Mouse (Mus musculus) right cerebral cortex, postnatal 4 days (tissue): ENCODE data around the gene Slco3a1.

Source experiments
- DNase-seq: peaks from one replicate; pipeline ENCODE4 v3.0.0-alpha.2; 2022

Gene Slco3a1

DNA sequence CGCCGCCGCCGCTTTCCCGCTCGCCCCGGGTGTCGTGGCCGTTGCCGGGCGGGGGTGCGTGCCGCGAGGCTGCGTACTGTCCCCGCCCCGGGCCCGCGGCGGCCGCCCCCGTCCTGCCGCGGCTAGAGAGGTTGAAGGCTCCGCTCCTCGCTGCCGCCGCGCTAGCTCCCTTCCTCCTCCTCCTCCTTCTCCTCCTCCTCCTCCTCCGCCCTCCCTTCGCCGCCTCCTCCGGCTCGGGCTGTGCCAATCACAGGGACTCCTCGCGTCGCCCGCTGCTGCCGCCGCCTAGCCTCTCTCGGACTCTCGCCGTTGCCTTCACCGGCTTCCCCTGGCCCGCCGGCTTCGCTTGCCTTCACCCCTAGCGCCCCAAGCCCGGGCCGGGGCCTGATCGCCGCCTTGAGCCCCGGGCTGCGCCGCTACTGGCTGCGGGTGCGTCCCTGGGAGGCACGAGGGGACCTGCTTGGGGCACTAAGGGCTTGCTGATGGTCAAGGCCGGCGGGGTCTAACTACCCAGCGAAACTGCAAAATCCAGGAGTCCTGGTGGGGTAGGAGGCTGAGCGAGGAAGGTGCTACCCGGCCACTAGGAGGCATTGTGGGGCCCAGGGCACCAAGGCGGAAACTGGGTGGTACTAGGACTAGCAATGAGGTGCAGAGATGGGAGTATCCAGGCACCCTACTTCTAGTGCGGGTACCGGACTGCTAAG, at the start of gene Slco3a1:
Gene Slco3a1 (minus strand): TSS at position 173 of the 704 bp plus-strand sequence.
- peak; percentile 72 for DNase-seq

DNA sequence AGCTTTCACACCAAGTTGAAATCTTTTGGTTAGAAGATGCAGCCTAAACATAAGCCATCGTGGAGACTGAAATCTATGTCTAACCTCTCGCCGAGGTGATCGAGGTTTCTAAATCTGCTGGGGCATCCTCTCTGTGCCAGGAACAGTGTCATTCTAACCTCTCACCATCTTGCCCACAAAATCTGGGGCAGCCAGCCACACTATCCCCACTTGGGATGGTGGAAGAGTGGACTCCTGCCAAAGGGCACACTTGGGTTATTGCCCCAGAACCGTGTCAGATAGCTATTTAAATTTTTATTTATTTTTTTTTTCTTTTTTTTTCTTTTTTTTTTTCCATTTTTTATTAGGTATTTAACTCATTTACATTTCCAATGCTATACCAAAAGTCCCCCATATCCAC, 46.4 kb upstream of the Slco3a1 start:
- DNase-seq, result no peak

DNA sequence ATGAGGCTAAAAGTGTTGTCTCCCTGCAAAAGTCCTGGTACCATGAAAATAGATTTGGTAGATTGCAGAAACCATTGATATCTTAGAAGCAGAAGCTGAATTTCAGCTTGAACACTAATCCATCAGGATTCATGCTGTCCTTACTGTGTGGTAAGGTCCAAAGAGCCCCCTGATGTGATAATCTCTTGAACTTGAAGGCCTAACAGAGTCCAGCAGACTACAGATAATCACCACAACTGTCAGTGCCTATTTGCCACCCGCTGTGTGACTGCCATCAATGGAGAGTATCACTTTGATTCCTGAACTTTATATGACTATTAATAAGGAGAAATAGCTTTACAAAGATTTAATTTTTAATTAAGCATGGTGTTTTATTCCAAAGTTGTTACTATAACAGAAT, 24.8 kb upstream of the Slco3a1 start:
- DNase-seq, result no peak

DNA sequence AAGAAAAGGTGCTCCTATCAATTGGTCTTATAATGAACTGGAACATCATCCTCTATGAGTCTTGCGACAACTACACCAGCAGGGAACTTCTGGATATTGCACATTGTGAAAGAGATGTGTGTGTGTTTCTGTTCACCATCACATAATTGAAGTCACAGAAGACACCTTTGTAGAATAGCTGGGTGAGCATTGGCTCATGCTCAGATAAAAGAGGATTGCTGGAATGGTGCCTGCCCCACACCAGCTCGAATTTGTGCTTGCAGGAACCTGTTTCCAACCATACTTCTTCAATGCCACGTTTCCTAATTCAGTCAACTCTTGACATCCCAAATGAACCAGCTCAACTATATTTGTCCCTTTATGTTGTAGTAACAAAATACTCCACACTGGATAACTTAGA, 21.1 kb upstream of the Slco3a1 start:
- DNase-seq, result no peak

DNA sequence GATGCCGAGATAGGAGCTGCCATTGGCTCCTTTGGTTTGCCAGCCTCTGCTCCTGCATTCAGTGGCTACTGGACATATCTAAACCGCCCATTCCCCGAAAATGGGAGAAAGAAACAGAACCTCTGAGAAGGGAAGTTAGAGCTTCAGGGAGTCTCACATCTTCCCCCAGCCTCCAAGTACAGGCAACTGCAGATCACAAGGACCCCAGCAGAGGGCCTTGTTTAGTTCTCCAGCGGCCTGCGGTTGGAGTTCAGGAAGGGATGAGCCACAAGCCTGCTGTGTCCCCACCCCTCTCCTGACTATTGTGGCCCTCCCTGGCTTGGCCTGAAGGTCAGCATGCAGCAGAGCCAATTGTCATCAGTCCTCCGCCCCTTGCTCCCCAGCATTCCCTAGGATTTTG, 836 bp upstream of the Slco3a1 start:
- DNase-seq, result peak; percentile 70

DNA sequence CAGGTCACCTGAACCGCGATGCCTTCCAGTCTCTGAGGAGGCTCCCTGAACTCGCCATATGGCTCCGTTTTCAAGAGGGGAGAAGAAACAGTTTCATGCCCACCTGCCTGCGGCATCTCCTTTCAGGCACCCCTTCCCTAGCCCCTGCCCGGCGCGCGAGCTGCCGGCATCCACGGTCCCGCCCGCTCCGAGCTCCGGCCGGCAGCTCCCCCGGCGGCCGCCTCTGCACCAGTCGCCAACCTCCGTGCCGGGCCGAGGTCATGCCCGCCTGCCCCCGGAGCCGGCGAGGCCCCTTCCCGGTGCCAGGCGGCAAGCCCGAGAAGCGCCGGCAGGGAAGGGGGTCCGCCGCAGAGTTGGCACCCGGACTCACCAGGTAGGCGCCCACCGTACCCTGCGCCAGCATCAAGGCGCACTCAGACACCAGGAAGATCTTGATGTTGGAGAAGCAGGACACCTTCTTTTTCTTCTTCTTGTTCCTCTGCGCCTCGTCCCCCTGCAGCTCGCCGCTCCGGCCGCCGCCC, 479 bp downstream of the Slco3a1 start:
- DNase-seq, result peak; percentile 56

DNA sequence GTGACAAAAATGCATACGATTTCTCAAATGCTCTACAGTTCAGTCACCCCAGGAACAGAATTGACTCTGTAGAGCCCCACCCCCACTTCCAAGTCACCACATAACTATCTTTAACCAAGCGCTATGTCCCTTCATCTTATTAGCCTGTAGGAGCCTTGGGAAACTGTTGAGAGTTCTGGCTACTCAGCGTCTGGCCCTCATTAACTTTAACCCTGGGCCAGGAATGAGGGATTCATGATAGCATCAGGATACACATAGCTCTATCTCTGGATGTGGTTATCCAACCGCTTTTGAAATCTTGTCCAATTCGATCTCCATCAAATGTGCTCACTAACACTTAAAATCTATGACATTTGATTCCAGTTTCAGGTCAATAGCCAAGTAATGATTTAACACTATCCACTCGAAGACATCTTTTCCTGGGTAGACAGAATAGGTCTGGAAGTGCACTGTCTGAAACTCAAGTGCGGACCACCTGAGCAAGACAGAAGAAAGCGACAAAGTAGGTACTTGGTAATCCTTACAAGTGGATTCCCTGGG, 1.4 kb downstream of the Slco3a1 start:
- DNase-seq, result no peak

DNA sequence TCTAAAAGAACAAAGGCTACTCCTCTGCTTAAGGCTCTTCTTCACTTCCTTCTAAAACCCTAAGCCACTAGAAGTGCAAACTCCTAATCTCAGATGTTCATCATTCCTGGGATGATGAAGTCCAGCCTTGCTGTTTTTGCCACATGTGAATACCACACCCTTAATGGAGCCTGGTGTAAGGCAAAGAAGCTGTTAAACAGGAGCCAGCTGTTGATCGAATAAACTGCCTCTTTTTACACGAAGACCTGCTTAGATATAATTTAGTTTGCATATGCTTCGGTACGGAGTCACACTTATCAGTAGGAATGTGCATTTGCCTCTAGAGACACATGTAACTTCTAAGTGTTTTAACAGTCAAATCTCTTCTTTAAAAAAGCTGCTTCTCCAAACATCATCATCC, 2.0 kb downstream of the Slco3a1 start:
- DNase-seq, result no peak

DNA sequence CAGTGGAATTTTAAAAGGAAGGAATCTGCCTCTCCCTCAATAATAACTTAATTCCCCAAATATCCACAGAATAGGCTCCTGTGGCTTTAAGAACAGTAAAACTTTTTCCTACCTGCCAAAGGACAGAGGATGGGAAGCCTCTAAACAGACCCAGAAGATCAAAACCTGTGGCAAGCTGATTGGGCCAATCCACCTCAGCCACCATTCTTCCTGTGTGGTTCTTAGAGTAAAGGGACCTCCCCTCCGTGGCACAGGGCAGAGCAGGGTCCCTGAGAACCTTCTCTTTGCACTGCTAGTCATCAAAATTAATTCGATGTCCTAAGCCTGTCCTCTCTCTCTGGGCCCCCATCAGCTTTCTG, 2.6 kb downstream of the Slco3a1 start:
- DNase-seq, result no peak

DNA sequence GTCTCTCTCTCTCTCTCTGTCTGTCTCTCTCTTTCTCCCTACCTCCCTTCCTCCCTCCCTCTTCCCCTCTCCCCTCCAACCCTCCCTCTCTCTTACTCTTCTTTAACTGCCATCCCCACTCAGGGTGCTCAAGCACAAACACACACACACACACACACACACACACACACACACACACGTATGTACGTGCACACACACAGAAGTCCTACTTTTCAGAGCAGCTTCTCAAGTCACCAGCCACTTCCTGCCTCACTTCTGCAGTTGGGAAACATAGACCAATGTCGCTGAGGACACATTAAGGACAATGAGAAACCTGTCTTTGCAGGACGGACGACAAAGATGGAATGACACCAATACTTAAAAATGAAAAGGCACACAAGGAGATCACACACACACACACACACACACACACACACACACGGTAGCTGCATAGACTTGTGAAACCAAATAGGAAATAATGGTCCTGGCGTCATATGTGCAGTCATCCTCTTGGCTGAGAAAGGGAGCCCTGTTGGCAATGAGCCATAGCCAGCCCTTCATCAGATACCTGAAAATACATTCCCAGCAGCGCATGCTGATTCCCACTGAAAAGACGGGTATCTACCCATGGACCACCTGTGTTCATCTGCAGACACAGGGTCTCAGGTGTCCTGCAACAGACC, 3.1 kb downstream of the Slco3a1 start:
- peak; percentile 18 for DNase-seq

DNA sequence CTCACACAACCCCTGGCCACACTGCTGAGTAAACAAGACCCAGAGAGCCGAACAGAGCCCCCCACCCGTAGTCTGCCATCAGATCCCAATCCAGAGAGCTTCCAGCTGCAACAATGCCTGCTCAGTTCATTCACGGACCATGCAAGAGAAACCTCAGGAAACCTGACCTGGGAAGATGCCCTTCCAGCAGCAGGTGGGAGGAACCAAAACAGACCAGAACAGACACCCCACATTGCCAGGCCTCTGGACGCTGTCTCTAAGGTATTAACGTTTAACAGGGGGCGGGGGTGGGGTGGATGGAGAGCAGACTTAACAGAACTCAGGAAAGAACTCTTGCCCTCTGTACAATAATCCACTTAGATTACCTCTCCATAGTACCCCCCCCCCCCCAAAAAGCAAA, 4.9 kb downstream of the Slco3a1 start:
- no peak for DNase-seq

DNA sequence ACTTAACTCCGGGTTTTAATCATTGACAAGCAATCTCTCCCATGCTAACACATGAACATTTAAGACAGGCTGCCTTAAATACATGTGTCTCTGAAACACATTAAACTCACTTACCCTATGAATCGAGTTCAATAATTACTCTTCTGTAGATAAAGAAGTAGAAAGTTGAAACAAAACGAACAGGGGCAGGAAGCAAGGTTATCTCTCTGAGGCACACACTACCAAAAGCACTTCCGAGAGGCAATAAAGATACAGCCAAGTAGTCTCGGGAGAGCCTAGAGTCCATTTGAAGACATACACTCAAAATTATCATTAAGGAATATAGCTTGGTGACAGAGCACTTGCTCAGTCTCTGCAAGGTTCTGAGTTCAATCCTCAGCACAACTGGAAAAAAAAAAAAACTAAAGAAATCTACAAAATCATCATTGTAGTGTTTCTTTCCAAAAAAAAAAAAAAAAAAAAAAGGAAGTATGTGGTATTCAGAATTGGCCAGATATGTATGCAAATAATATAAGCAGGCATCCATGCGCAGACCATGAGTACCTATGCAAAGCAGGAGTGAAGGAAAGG, 5.5 kb downstream of the Slco3a1 start:
- no peak for DNase-seq

DNA sequence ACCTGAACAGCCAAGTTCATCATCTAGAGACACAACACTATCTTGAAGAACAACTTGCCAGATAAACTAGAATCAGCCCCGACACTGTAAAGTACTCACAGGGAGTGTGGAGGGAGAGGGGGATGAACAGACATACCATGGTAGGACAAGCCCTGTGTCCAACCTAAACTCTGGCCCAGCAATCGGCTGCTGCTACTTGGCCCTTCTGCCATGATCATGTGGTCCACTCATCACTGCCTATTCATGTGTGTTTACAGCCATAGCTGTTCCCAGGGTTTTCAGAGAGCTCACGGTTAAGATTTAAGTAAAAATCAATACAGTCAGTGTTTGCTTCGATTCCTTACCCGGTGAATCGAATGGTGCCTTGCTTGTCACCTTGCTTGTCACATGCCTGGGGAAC, 7.9 kb downstream of the Slco3a1 start:
- DNase-seq, result no peak

DNA sequence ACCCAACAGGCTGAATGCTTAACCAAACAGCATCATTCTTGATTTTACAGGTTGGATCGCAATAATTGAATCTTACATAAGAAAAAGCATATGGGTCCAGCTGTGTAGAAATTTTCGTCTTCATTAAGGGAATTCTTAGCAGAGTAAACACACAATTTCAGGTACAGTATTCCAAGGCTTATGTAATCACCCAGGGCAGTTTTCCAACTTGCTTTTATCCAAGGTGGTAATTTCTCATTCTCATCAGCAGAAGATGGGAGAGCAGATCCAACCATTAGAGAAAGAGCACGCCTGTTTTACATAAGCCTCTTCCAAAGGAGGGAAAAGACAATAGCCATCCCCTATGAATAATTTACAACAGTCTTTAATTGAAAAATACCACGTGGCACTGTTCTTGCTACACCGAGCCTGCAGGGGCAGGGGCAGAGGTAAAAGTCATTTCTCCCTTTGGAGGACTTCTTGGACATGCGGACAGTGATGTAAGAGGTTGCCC, 9.0 kb downstream of the Slco3a1 start:
- DNase-seq, result no peak

DNA sequence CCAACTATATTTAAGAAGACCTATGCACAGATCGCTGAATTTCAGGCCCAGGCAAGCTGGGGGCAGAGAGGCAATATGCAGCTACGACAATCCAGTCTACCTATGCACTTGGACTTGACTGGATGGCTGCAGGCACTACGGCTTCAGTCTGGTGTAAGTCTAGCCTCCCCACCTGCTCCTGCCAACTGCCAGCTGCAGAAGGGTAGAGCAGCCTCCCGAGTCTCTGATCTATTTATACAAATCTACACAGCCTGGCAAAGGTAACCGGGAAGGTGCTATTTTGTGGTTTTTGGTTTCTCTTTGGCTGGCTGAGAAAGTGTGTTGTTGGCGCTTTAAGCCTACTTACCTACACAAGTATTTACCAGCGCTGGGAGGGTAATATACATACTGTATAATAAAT, 10.3 kb downstream of the Slco3a1 start:
- no peak for DNase-seq

DNA sequence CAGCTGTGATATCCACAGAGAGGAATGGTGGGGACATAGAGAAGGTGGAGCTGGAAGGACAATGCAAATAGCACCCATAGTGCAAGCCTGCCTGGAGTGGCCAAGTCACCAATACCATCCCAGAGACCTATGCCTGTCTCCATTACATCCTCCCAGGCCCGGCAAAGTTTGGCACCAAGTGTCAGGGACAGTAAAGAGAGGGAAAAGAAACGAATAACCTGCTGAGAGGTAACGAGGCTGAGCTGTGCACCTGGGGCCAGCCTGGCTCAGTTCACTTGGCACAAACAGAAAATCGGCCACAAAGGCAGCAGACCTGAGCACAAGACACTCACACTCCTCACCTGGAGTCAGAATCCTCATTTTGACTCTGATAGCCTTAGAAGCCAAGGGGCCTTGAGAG, 12.6 kb downstream of the Slco3a1 start:
- DNase-seq, result no peak

DNA sequence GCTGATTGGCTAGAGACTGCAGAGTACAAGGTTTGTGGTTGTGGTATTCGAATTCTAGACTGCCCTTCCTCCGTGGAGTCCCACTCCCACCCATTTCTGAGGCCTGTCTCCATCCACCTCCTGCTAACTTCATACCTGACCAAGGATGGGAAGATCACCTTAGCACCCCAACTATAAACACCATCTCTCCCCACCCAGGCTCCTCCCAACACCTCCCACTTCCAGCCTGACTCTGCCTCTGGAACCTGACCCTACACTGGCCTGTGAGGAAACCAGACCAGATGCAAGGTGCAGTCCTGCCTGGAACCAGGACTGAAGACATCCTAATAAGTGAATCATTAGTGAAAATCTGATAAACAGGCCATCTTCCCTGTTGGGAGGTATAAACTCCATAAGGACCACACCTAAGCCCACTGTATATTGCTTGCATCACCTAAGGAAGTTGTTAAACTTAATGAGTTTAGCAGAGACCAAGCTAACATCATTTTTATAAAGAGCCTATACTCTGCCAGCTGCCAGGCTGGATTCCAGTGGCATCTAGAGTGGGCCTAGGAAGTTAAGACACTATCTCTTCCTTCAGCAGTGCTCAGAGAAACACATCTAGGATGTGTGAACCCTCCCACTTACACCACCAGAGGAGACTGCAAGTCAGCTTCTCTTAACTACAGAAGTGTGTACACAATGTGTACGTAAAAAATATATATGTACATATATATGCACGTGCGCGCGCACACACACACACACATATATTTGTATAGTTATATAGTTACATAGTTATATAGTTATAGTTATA, 13.5 kb downstream of the Slco3a1 start:
- DNase-seq, result no peak

DNA sequence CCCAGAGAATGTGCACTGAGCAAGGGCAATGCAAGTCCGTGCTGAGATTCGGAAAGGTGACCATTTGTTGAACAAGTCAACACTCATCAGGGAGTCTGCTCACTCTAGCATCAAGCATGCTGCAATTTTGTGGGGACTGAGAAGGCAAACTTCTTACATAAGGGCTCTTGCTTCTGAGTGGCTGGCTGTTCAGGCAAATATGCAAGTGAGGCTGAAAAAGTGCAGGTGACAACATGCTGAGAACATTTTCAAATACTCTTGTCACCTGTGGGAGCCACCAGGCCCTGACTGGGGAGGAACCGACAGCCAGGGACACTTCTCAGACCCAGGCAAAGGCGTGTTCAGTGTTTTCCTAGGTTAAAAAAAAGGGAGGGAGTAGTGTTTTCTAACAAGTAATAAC, 18.4 kb downstream of the Slco3a1 start:
- no peak for DNase-seq

DNA sequence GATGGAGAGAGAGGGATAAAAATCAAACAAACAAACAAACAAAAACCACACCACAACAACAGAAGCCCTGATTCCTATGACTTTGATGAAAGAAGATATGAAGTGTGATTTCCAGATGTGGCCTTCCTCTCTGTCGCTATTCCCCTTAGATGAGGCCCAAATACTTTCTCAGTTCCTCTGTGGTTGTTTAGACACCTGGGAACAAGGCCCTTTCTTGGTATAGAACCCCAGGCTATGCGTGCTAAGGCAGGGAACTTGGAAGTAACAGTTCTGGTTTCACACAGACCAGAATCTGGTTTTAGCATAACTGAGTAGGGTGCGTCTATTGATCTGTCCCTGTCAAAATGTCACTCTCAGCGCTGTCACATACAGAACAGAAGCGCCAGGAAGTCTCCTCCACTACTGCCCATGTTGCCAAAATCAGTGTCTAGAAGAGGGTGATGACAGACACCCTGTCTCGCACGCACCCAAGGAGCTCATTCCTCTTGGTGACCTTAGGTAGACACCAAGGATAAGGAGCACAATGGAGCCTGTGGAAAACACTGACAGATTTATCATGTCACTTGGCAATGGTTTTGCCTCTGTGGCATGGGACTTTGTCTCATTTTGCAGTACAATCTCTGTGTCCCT, 23.0 kb downstream of the Slco3a1 start:
- no peak for DNase-seq

DNA sequence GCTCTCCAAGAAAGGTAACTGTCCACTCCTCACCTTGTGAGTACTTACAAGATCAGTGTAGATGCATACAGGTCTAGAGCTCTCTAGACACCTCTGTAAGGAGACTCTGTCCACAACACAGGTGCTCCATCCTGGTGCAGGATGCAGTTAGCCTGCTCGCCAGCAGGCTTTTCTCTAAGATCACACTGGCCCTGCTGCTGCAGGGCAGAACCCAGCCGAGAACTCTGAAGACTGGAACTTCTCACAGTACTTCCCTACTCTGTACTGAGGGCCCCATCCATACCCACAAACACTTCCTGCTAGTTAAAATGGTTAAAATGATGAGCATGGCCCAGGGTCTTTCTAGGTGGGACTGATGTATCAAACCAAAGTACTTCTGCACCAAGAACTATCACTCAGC, 24.7 kb downstream of the Slco3a1 start:
- no peak for DNase-seq

DNA sequence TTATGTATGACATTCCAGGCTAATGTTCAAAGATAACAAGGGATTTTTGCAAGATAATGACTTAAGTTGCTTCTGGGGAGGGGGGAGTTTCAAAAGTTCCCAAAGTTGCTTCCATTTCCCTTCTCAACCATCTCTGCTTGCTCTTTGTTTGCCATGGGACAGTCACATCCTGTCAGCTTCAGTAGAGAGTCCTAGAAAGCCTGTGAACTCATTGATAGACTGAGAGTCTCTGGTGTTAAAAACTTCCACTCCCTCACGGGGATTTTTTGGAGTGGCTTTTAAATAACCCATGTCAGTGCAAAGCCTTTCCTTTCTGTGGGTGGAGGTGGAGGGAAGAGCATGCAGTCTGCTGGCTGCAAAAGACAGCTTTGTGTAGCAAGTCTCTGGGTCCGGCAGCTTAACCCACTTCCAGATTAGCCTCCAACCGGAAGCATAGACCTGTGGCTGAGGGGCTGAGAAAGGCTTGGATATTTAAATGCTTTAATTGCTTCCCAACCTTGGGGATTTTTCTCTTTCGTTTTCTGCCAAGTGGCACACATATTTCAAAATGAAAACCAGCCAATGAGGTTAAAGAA, 25.3 kb downstream of the Slco3a1 start:
- no peak for DNase-seq

DNA sequence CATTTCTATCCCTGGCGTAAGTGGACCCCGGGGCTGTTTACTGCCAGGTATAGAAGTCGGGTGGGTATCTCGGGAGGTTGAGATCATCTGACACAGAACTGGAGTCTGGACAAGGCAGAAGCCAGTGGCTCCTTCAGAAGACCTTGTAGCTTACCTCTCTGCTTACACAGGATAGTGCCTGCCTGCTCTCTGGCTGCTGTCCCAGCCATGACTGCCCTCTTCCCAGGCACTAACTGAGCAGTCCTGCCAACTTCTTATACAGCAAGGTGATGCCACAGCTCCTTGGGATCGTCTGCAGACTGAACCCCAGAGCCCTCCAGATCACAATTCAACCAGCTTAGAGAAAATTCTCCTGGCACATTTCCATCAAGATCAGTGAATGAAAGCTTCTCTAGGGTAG, 26.4 kb downstream of the Slco3a1 start:
- DNase-seq, result no peak
